Mouse (Mus musculus): Measurements from ENCODE around the gene Alkbh3. TPM values are rescaled to one million over a fixed set of nuclear protein-coding genes. Genes with fewer than 3 reads are reported as not detected.
A peak's percentile ranks its signal among the peaks of the same experiment; 100 is the strongest.

Gene Alkbh3
- polyA plus RNA-seq, 1 experiment from 2014 or later = 56.2 TPM

- Histone ChIP-seq H3K9me3 (replicated peaks) (no peaks in the 10 kb centered on the region), H3K4me1 (peaks cover 30% of the 10 kb centered on the region), H3K27ac (no peak overlapping the region), H3K36me3 (no peaks in the 10 kb centered on the region), H3K27me3 (ENCODE audit: low read depth, poor library complexity, severe bottlenecking) (peaks cover 82% of the 10 kb centered on the region), H3K4me3 (no peak overlapping the region)
- no peak for DNase-seq (ENCODE audit: low spot score)
- 46% methylated on average over 8 of the region's 8 CpGs for WGBS
Observed at GRCm38 (mm10) chr2:93957785-93958175, 52.8 kb downstream of the Alkbh3 start.

- no peaks in the 10 kb centered on the region for H3K9me3 ChIP-seq (replicated peaks)
- WGBS = 7% methylated on average over 53 of the region's 62 CpGs
- H3K36me3 ChIP-seq = no peaks in the 10 kb centered on the region
- peak; percentile 66 for DNase-seq (ENCODE audit: low spot score)
- H3K27ac ChIP-seq = peak within 1 kb of the TSS; percentile 59
- peaks cover 88% of the 10 kb centered on the region for H3K27me3 ChIP-seq (ENCODE audit: low read depth, poor library complexity, severe bottlenecking)
- peak within 1 kb of the TSS; percentile 64 for H3K4me3 ChIP-seq
- H3K4me1 ChIP-seq = peaks cover 30% of the 10 kb centered on the region
Observed at GRCm38 (mm10) chr2:93956908-93957784, 53.5 kb downstream of the Alkbh3 start, which contains the start of gene Gm13889. Gm13889 (minus strand) TSS chr2:93957201.

GRCm38 (mm10) chr2:93956331-93956801 lies 54.2 kb downstream of the Alkbh3 start:
- WGBS = under 1% methylated on average over 44 of the region's 44 CpGs

GRCm38 (mm10) chr2:93955886-93956285 lies 54.7 kb downstream of the Alkbh3 start:
- under 1% methylated on average over 31 of the region's 31 CpGs for WGBS
- no peaks in the 10 kb centered on the region for H3K36me3 ChIP-seq
- DNase-seq (ENCODE audit: low spot score) = no peak
- H3K27ac ChIP-seq = peak overlapping the region; percentile 59
- H3K27me3 ChIP-seq (ENCODE audit: low read depth, poor library complexity, severe bottlenecking) = peaks cover 92% of the 10 kb centered on the region
- H3K9me3 ChIP-seq (replicated peaks) = no peaks in the 10 kb centered on the region
- H3K4me3 ChIP-seq = peak overlapping the region; percentile 64
- H3K4me1 ChIP-seq = peaks cover 30% of the 10 kb centered on the region

More at GRCm38 (mm10) chr2:93956331-93956801, 54.2 kb downstream of the Alkbh3 start:
- no peaks in the 10 kb centered on the region for H3K9me3 ChIP-seq (replicated peaks)
- peak overlapping the region; percentile 59 for H3K27ac ChIP-seq
- DNase-seq (ENCODE audit: low spot score) = peak; percentile 77
- H3K36me3 ChIP-seq = no peaks in the 10 kb centered on the region
- peaks cover 30% of the 10 kb centered on the region for H3K4me1 ChIP-seq
- peaks cover 96% of the 10 kb centered on the region for H3K27me3 ChIP-seq (ENCODE audit: low read depth, poor library complexity, severe bottlenecking)
- peak overlapping the region; percentile 64 for H3K4me3 ChIP-seq

- Histone ChIP-seq H3K27ac (no peak overlapping the region), H3K27me3 (ENCODE audit: low read depth, poor library complexity, severe bottlenecking) (peaks cover 84% of the 10 kb centered on the region), H3K4me1 (peaks cover 30% of the 10 kb centered on the region), H3K9me3 (replicated peaks) (no peaks in the 10 kb centered on the region), H3K36me3 (no peaks in the 10 kb centered on the region), H3K4me3 (peak overlapping the region; percentile 64)
- DNase-seq (ENCODE audit: low spot score) = peak; percentile 43
- 2% methylated on average over 32 of the region's 32 CpGs for WGBS
Observed at GRCm38 (mm10) chr2:93954781-93955578, 55.6 kb downstream of the Alkbh3 start.

GRCm38 (mm10) chr2:93953726-93954125 lies 56.9 kb downstream of the Alkbh3 start:
- H3K4me3 ChIP-seq = no peak overlapping the region
- H3K36me3 ChIP-seq = no peaks in the 10 kb centered on the region
- H3K27me3 ChIP-seq (ENCODE audit: low read depth, poor library complexity, severe bottlenecking) = peaks cover 73% of the 10 kb centered on the region
- DNase-seq (ENCODE audit: low spot score) = no peak
- no peak overlapping the region for H3K27ac ChIP-seq
- WGBS = 90% methylated on average over 9 of the region's 9 CpGs
- peaks cover 30% of the 10 kb centered on the region for H3K4me1 ChIP-seq
- no peaks in the 10 kb centered on the region for H3K9me3 ChIP-seq (replicated peaks)

GRCm38 (mm10) chr2:93946976-93947375 lies 63.6 kb downstream of the Alkbh3 start:
- Histone ChIP-seq H3K27ac (no peak overlapping the region), H3K4me3 (no peak overlapping the region), H3K4me1 (no peaks in the 10 kb centered on the region), H3K9me3 (replicated peaks) (no peaks in the 10 kb centered on the region), H3K36me3 (no peaks in the 10 kb centered on the region), H3K27me3 (ENCODE audit: low read depth, poor library complexity, severe bottlenecking) (peaks cover 6% of the 10 kb centered on the region; the same call in 1 of the 2 replicates)
- WGBS = 76% methylated on average over 5 of the region's 5 CpGs
- DNase-seq (ENCODE audit: low spot score) = no peak

- no peaks in the 10 kb centered on the region for H3K9me3 ChIP-seq (replicated peaks)
- H3K27ac ChIP-seq = no peak overlapping the region
- no peaks in the 10 kb centered on the region for H3K27me3 ChIP-seq (ENCODE audit: low read depth, poor library complexity, severe bottlenecking)
- H3K4me1 ChIP-seq = no peaks in the 10 kb centered on the region
- no peak overlapping the region for H3K4me3 ChIP-seq
- no peaks in the 10 kb centered on the region for H3K36me3 ChIP-seq
- DNase-seq (ENCODE audit: low spot score) = no peak
- WGBS = 96% methylated on average over 4 of the region's 4 CpGs
Observed at GRCm38 (mm10) chr2:93944855-93945254, 65.8 kb downstream of the Alkbh3 start.

- H3K27me3 ChIP-seq (ENCODE audit: low read depth, poor library complexity, severe bottlenecking) = no peaks in the 10 kb centered on the region
- no peak overlapping the region for H3K27ac ChIP-seq
- H3K36me3 ChIP-seq = no peaks in the 10 kb centered on the region
- H3K9me3 ChIP-seq (replicated peaks) = no peaks in the 10 kb centered on the region
- DNase-seq (ENCODE audit: low spot score) = no peak
- no peak overlapping the region for H3K4me3 ChIP-seq
- no peaks in the 10 kb centered on the region for H3K4me1 ChIP-seq
- WGBS = 85% methylated on average over 2 of the region's 2 CpGs
Observed at GRCm38 (mm10) chr2:93944099-93944498, 66.5 kb downstream of the Alkbh3 start.

GRCm38 (mm10) chr2:93941670-93942069 lies 68.9 kb downstream of the Alkbh3 start:
- no peak for DNase-seq (ENCODE audit: low spot score)
- WGBS = 88% methylated on average over 11 of the region's 11 CpGs

GRCm38 (mm10) chr2:93938534-93938933 lies 72.1 kb downstream of the Alkbh3 start:
- Histone ChIP-seq H3K27me3 (ENCODE audit: low read depth, poor library complexity, severe bottlenecking) (no peaks in the 10 kb centered on the region), H3K9me3 (replicated peaks) (no peaks in the 10 kb centered on the region), H3K36me3 (no peaks in the 10 kb centered on the region), H3K4me1 (no peaks in the 10 kb centered on the region), H3K4me3 (no peak overlapping the region), H3K27ac (no peak overlapping the region)
- 76% methylated on average over 9 of the region's 9 CpGs for WGBS
- no peak for DNase-seq (ENCODE audit: low spot score)

More at GRCm38 (mm10) chr2:93941670-93942069, 68.9 kb downstream of the Alkbh3 start:
- Histone ChIP-seq H3K27me3 (ENCODE audit: low read depth, poor library complexity, severe bottlenecking) (no peaks in the 10 kb centered on the region), H3K27ac (no peak overlapping the region), H3K4me3 (no peak overlapping the region), H3K4me1 (no peaks in the 10 kb centered on the region), H3K36me3 (no peaks in the 10 kb centered on the region), H3K9me3 (replicated peaks) (no peaks in the 10 kb centered on the region)
